ENCODE assay signal across 19 mouse cellular contexts in genomic region chr2:4423896-4424295, GRCm38 (mm10).
DNase-seq lines count a peak whose midpoint lies in the region; ATAC-seq and TF ChIP-seq lines count a peak whose summit lies in the region.
"Had no signal": no experiment of that assay in that cellular context is flagged by ENCODE, and none has a peak within 500 bp of the region (broad histone marks: within the 10 kb centered on the region; RNA-seq: fewer than 3 reads in every experiment).

No protein-coding gene starts in this region.

- TF ChIP-seq CTCF in lung, embryonic 14.5 days (IDR thresholded peaks at IDR 0.05; ENCODE audit: low read depth), result no peak

- no peaks in the 10 kb centered on the region for H3K27me3 ChIP-seq in lung, embryonic 14.5 days (ENCODE audit: insufficient read depth, low read length)
- H3K27me3 ChIP-seq: forebrain, embryonic 13.5 days; heart, embryonic 12.5 days; hindbrain, embryonic 12.5 days had no signal

- no peak overlapping the region for H3K9ac ChIP-seq in lung, embryonic 14.5 days
- H3K9ac ChIP-seq: forebrain, embryonic 13.5 days; heart, embryonic 12.5 days; hindbrain, embryonic 12.5 days had no signal

- no peak for ATAC-seq in lung, embryonic 14.5 days (ENCODE audit: insufficient read depth)
- ATAC-seq: CD4-positive, CD25-positive, alpha-beta regulatory T cell, adult 4 months; forebrain, embryonic 13.5 days; hindbrain, embryonic 16.5 days had no signal

- peaks cover 4% of the 10 kb centered on the region; the same call in 1 of the 2 replicates for H3K4me1 ChIP-seq in lung, embryonic 14.5 days (ENCODE audit: insufficient read depth)

- no peaks in the 10 kb centered on the region for H3K9me3 ChIP-seq in lung, embryonic 14.5 days (ENCODE audit: low read depth, low read length)
- H3K9me3 ChIP-seq: embryonic facial prominence, embryonic 10.5 days; forebrain, embryonic 13.5 days; G1E; heart, embryonic 12.5 days; hindbrain, embryonic 12.5 days had no signal

- 58% methylated on average over 6 of the region's 6 CpGs for WGBS in lung, embryonic 14.5 days

- no peak overlapping the region for H3K4me2 ChIP-seq in lung, embryonic 14.5 days
- H3K4me2 ChIP-seq: forebrain, embryonic 13.5 days; heart, embryonic 12.5 days; hindbrain, embryonic 12.5 days had no signal

- H3K27ac ChIP-seq in lung, embryonic 14.5 days (ENCODE audit: low read depth), result no peak overlapping the region
- H3K27ac ChIP-seq: embryonic facial prominence, embryonic 10.5 days; forebrain, embryonic 13.5 days; hindbrain, embryonic 12.5 days had no signal

- no peaks in the 10 kb centered on the region for H3K36me3 ChIP-seq in lung, embryonic 14.5 days (ENCODE audit: insufficient read depth)
- H3K36me3 ChIP-seq: G1E; heart, embryonic 12.5 days; hindbrain, embryonic 12.5 days had no signal

- H3K4me3 ChIP-seq in lung, embryonic 14.5 days (ENCODE audit: low read depth, low read length), result no peak overlapping the region
- H3K4me3 ChIP-seq: embryonic facial prominence, embryonic 10.5 days; forebrain, embryonic 13.5 days; heart, embryonic 12.5 days; hindbrain, embryonic 12.5 days had no signal

- peak; percentile 48 for DNase-seq in gastrocnemius, postnatal 10 days
- no peak for DNase-seq in gastrocnemius, adult 18-20 months (ENCODE audit: low spot score)
- peak; percentile 15 for DNase-seq in lung, embryonic 14.5 days
- DNase-seq in lung, adult 18-20 months, result no peak
- peak; percentile 58 for DNase-seq in gastrocnemius, postnatal 25 days
- DNase-seq in thymus, postnatal 36 days, result no peak
- DNase-seq in adrenal gland, postnatal 14 days, result no peak
- DNase-seq: adrenal gland, postnatal 10 days; cerebellum, adult 11-12 months; cerebellum, adult 9-10 months; heart, postnatal 36 days; kidney, adult 11 months had no signal

Comparison
In these comparisons a context has a peak if more than half of its experiments do, and no peak if none do; other contexts are left out.
1. DNase-seq: peak in gastrocnemius, postnatal 10 days (single experiment), lung, embryonic 14.5 days (single experiment) and gastrocnemius, postnatal 25 days (single experiment); none in gastrocnemius, adult 18-20 months (single experiment), lung, adult 18-20 months (0 of 2), thymus, postnatal 36 days (0 of 2) and adrenal gland, postnatal 14 days (single experiment).